In the genomic region with DNA sequence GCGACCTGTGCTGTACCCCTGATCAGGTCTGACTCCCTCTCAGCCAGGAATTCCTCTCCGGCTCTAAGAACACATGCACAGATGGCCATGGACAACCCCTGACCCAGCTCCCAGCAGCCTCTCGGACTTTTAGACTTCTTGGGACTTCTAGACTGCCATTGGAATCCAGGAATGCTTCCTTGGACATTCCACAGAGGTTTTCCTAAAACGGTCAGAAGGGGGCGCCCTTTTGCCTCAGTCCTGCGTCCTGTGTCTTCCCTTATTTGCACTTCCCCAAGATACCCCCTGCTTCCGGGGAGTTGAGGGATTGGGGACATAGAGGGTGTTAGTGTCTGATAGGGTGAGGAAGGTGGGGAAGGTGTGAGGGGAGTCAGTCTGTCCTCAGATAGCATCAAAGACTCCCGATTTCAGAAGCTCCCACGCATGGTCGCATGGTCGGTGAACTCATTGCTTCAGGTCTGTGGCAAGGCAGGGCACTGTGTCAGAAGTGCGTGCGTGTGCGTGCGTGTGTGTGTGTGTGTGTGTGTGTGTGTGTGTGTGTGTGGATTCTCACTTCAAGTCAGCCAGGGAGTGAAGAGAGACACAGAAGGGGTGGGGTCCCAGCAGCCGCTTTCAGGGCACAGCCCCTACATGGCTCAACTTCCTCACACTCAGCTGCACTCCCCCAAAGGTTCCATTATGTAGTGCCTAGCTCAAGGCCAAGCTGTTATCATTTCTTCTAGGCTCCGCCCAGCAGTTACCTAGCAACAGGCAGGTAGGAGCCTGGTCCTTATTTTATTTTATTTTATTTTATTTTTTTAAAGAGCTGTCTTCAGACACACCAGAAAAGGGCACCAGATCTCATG, we compare ENCODE assay signal across 8 mouse cellular contexts. TPM values are rescaled to one million over a fixed set of nuclear protein-coding genes. Genes with fewer than 3 reads are reported as not detected.
A peak's percentile ranks its signal among the peaks of the same experiment; 100 is the strongest.
DNase-seq lines count a peak whose midpoint lies in the region; ATAC-seq lines count a peak whose summit lies in the region.
"Had no signal": no experiment of that assay in that cellular context is flagged by ENCODE, and none has a peak within 500 bp of the region (broad histone marks: within the 10 kb centered on the region; RNA-seq: fewer than 3 reads in every experiment).

No protein-coding gene starts in this region.

- ATAC-seq in megakaryocyte, adult 5-6 weeks (ENCODE audit: poor library complexity, severe bottlenecking) = no peak
- ATAC-seq in intestine, embryonic 15.5 days = peak; percentile 69

- H3K27me3 ChIP-seq in megakaryocyte, embryonic 14.5 days (replicated peaks) = no peaks in the 10 kb centered on the region
- no peaks in the 10 kb centered on the region for H3K27me3 ChIP-seq in embryonic facial prominence, embryonic 10.5 days (replicated peaks; ENCODE audit: low read depth, poor library complexity, severe bottlenecking)
- H3K27me3 ChIP-seq in intestine, embryonic 15.5 days (replicated peaks) = no peaks in the 10 kb centered on the region
- H3K27me3 ChIP-seq: limb, embryonic 15.5 days had no signal

- H3K4me2 ChIP-seq in intestine, embryonic 15.5 days (replicated peaks) = no peak overlapping the region
- H3K4me2 ChIP-seq: limb, embryonic 15.5 days had no signal

- H3K9me3 ChIP-seq in megakaryocyte, embryonic 14.5 days = peaks cover 6% of the 10 kb centered on the region; the same call in 1 of the 2 replicates
- H3K9me3 ChIP-seq in embryonic facial prominence, embryonic 10.5 days = no peaks in the 10 kb centered on the region
- H3K9me3 ChIP-seq in intestine, embryonic 15.5 days = no peaks in the 10 kb centered on the region
- H3K9me3 ChIP-seq: limb, embryonic 15.5 days had no signal

- H3K27ac ChIP-seq in embryonic facial prominence, embryonic 10.5 days (replicated peaks) = no peak overlapping the region
- no peak overlapping the region for H3K27ac ChIP-seq in intestine, embryonic 15.5 days
- H3K27ac ChIP-seq: limb, embryonic 15.5 days had no signal

- H3K36me3 ChIP-seq in megakaryocyte, embryonic 14.5 days (replicated peaks; ENCODE audit: low read length) = no peaks in the 10 kb centered on the region
- no peaks in the 10 kb centered on the region for H3K36me3 ChIP-seq in embryonic facial prominence, embryonic 10.5 days (replicated peaks)
- H3K36me3 ChIP-seq in intestine, embryonic 15.5 days = no peaks in the 10 kb centered on the region
- H3K36me3 ChIP-seq: limb, embryonic 15.5 days had no signal

- no peak overlapping the region for H3K9ac ChIP-seq in intestine, embryonic 15.5 days
- H3K9ac ChIP-seq: limb, embryonic 15.5 days had no signal

- peaks cover 25% of the 10 kb centered on the region for H3K4me1 ChIP-seq in megakaryocyte, embryonic 14.5 days
- H3K4me1 ChIP-seq in embryonic facial prominence, embryonic 10.5 days = peaks cover 4% of the 10 kb centered on the region
- H3K4me1 ChIP-seq in intestine, embryonic 15.5 days (replicated peaks) = peaks cover 15% of the 10 kb centered on the region

- 73% methylated on average over 17 of the region's 17 CpGs for WGBS in embryonic facial prominence, embryonic 10.5 days
- WGBS in intestine, embryonic 15.5 days = 64% methylated on average over 17 of the region's 17 CpGs

- DNase-seq in R1 (ENCODE audit: low read depth, low spot score) = peak; percentile 50
- DNase-seq in embryonic facial prominence, embryonic 10.5 days (ENCODE audit: low spot score) = peak; percentile 30
- peak; percentile 59 for DNase-seq in lung, postnatal 25 days (ENCODE audit: low spot score)
- no peak for DNase-seq in urinary bladder, postnatal 10 days (ENCODE audit: low spot score)

- peak overlapping the region; percentile 51 for H3K4me3 ChIP-seq in megakaryocyte, embryonic 14.5 days (replicated peaks)
- H3K4me3 ChIP-seq in embryonic facial prominence, embryonic 10.5 days = no peak overlapping the region
- no peak overlapping the region for H3K4me3 ChIP-seq in intestine, embryonic 15.5 days (replicated peaks)
- H3K4me3 ChIP-seq: limb, embryonic 15.5 days had no signal

RNA-seq across cellular contexts. Expression of a gene that starts 40.4 kb away (rescaled TPM):
- polyA plus RNA-seq in megakaryocyte, embryonic 14.5 days (2012; ENCODE audit: insufficient read depth, low replicate concordance) = 2.8 and 11.9 TPM in 2 replicates
- total RNA-seq in megakaryocyte, adult 5-6 weeks (2015) = 6.4 and 7.6 TPM in 2 replicates
- total RNA-seq in megakaryocyte, adult 5-6 weeks (2017) = 11.4 and 12.6 TPM in 2 replicates
- polyA plus RNA-seq in embryonic facial prominence, embryonic 10.5 days (2016; fragmentation: Nextera tagmentation; extraction: Ambion mirVana) = 24.0 and 24.2 TPM in 2 replicates
- 10.2 and 11.9 TPM in 2 replicates for polyA plus RNA-seq in intestine, embryonic 15.5 days (2015; fragmentation: Nextera tagmentation; extraction: Ambion mirVana)
